Mouse (Mus musculus): ENCODE results near the gene Sh2d3c.

GRCm38 (mm10) chr2:32744272-32744982 lies 23.6 kb downstream of the Sh2d3c start:
- no peak for TF ChIP-seq CTCF (IDR thresholded peaks at IDR 0.05; ENCODE audit: borderline replicate concordance, control insufficient read depth, extremely low read depth, insufficient read depth, low read length, poor library complexity)
- TF ChIP-seq POLR2A (IDR thresholded peaks at IDR 0.05; ENCODE audit: control insufficient read depth, extremely low read depth, insufficient read depth, low read length, poor library complexity) = no peak
